Mouse (Mus musculus) left cerebral cortex, postnatal 14 days (tissue): ENCODE measurements around the gene Cdkn2aip. TPM values are rescaled to one million over a fixed set of nuclear protein-coding genes. Genes with fewer than 3 reads are reported as not detected.

ENCODE experiments used
- DNase-seq, 2 experiments: peaks; one replicate each; pipeline ENCODE4 v3.0.0; 2021 to 2022; ENCODE audit warnings: low spot score in 2 of 2, mixed read lengths in 1 of 2
- intact Hi-C: fragments of 180-260 bp; cut with DNase I; formaldehyde crosslinking; loops from one replicate; pipeline ENCODE4 v1.15.1; 2025
- total RNA-seq, 2 experiments: library from RNA; stranded (reverse); gene quantifications; 2 replicates each; pipeline ENCODE4 v1.2.3; 2021

Gene Cdkn2aip
- total RNA-seq, 2 experiments from 2014 or later: 13.5 to 15.8 TPM

DNA sequence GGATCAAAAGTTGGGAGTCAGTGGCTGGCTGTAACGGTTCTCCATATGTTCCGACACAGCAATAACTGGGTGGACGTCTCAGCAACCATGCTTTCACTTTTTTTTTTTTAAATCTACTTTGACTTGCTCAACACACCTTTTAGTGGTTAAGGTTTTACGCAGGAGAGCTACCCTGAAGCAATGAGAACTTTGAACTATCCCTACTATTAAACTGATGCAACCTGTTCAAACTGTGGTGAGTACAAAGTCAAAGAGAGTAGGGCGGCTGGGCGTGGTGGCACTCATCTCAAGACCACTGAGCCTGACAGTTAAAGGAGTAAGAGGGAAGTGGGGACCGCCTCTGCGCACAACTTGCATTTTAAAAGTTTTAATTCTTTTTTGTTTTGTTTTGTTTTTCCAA, 7.0 kb downstream of the Cdkn2aip start:
- intact Hi-C loops: no loop called here
- no peak for DNase-seq

DNA sequence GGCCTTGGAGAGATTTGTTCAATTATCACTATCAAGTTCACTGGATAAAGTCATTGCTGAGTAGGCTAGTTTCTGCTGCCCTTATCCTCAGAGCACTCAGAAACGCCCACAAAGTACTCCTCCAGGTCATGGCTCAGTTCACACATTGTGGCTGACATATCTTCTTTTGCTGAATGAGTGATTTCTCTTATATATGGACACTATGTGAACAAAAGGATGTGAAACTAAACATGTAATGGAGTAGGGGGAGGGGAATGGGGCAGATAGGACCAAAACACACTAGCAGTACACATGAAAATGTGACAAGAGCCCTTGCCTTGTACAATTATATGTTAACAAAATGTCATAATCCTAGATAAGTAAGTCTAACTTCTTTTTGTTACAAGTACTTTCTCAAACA, 11.4 kb downstream of the Cdkn2aip start:
- intact Hi-C loops: no loop called here
- no peak for DNase-seq

DNA sequence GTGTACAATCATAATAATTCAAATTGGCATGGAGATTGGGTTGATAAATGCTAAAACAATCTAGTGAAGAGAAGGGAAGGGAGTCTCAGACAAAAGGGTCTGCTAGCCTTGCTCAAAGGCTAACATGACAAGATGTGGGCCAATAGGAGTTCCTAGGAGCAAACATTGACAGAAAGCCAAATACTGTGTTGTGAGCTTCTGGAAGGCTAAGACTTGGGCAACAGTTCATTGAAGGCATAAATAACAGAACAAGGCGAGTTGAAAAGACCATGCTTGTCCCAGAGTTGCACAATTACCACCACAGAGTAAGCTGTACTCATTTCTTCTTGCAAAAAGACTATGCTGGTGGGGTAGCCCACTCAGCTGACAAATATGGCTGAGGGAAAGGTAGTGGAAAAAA, 16.0 kb downstream of the Cdkn2aip start:
- intact Hi-C loops: no loop called here
- DNase-seq: no peak

DNA sequence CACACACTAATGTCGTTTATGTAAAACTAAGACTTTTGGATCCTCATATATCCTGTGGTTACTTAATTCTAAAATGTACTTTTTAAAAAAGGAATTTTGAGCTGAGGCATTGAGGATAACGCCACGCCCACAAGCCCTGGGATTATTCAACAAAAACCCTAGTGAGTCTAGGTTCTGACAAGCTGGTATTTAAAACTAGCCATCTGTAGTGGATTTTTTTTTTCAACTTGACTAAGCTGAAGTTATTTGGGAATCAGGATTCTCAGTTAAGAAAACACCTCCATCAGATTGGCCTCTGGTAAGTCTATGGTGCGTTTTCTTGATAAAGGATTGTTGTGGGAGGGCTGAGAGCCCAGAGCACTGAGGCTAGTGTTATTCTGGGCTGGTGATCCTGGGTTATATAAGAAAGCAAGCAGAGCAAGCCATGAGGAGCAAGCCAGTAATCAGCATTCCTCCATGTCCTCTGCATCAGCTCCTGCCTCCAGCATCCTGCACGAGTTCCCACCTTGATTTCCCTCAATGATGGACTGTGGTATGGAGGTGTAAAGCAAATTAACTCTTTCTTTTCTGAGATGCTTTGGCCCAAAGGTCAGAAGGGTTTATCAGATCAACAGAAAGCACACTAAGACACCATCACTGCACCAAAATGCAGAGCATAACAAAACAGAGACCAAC, 18.2 kb downstream of the Cdkn2aip start:
- intact Hi-C loops: no loop called here

DNA sequence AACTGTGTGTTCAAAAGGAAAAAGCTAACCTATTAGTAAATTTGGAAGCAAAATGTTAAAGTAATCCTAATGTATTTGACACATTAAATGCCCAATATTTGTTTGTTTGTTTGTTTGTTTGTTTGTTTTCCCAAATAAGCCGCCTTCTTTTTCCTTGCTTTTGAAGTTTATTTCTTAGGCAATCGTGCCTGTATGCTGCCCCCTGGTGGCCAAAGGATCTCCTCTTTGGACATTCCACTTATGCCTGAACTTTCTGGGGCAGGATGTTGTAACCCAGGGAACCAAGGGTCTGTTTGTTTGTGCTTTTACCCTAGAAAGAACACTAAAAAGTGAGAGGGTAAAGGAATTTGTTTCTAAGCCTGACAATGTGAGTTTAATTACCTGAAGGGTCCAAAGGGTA, 20.6 kb downstream of the Cdkn2aip start:
- intact Hi-C loops: loop anchor here (5.0 kb wide), 2 partner anchors 136 to 161 kb away; partner anchors contain the start of genes Rwdd4a and Trappc11

More for the DNA sequence above, 18.2 kb downstream of the Cdkn2aip start:
- peak; percentile 56 to 78 for DNase-seq

DNA sequence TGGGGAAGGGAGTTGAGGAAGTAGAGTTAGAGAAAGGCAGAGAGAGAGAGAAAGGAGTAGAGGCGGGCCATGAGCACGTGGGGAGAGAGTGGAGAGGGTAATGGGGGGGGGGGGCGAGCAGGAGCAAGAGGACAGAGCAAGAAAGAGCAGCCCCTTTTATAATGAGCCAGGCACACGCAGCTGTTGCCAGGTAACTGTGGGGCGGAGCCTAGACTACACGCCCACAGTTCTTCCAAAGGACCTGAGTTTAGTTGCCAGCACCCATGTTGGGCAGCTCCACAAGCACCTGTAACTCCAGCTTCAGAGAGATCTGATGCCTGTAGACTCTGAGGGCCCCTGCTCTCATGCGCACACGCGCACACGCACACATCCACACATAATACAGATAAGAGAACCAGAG, 21.9 kb downstream of the Cdkn2aip start:
- no peak for DNase-seq
- intact Hi-C loops: loop anchor here (5.0 kb wide), 2 partner anchors 135 to 160 kb away; partner anchors contain the start of genes Rwdd4a and Trappc11

More for the DNA sequence above, 20.6 kb downstream of the Cdkn2aip start:
- peak; percentile 72 to 86 for DNase-seq

DNA sequence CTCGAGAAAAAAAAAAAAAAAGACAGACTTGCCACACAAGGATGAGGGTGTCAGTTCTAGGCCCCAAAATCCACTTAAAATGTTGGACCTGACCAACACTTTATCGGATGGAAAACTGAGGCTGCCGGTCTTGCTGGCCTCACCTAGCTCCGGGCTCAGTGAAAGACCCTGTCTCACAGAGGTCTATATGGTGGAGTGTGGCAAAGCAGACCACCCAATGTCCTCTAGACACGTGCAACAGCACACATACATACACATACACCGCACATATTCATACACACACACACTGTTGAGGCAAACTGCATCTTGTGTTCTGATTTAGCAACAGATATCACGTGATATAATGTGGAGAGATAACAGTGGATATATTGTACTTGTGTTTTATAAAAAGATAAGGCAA, 22.4 kb downstream of the Cdkn2aip start:
- DNase-seq: no peak
- intact Hi-C loops: loop anchor here (5.0 kb wide), 2 partner anchors 134 to 159 kb away; partner anchors contain the start of genes Rwdd4a and Trappc11

DNA sequence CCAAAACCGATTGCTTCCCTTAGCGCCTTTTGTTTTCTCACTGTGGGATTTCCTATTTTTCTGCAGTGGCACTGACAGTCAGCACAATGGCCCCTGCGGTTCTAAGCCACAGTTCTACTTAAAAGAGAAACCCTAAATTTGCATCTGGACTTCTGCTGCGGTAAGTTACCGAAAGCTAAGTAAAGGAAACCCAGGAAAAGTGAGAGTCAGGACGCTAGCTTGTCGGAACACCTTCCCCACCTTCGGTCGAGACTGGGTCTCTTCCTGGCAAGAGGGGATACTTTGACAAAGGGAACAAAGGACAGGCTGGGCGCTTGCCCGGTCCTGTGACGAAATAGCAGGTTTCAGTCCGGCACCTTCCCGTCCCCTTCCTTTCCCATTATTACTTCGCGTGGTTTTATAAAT, 23.1 kb downstream of the Cdkn2aip start:
- intact Hi-C loops: loop anchor here (5.0 kb wide), 2 partner anchors 133 to 158 kb away; partner anchors contain the start of genes Rwdd4a and Trappc11
- no peak for DNase-seq

DNA sequence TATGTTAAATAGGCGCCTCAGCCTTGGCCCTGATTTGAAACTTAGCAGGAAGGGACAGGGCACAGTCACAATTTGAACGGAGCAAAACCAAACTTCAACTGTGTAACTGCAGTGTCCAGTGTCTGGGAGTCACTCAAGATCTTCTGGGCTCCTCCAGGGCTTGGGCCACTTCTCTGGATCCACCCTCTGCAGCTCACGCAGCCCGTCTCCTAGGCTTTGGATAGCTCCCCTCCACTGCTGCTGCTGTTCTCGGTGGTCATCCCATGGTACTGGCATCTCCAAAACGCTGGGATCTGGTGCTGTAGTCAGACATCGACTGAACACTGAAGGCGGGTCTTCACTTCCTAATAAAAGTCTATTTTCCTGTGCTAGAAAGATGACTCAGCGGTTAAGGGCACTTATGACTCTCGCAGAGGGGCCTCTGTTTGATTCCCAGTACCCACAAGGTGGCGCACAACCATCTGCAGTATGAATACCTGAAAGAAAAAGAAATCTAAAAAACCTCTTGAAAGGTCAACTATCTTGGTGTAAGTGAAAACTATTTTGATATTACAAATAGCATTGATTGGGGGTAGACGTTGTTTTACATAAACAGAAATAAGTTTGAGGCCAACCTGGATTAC, 23.9 kb downstream of the Cdkn2aip start:
- intact Hi-C loops: loop anchor here (5.0 kb wide), 2 partner anchors 133 to 158 kb away; partner anchors contain the start of genes Rwdd4a and Trappc11
- no peak for DNase-seq

DNA sequence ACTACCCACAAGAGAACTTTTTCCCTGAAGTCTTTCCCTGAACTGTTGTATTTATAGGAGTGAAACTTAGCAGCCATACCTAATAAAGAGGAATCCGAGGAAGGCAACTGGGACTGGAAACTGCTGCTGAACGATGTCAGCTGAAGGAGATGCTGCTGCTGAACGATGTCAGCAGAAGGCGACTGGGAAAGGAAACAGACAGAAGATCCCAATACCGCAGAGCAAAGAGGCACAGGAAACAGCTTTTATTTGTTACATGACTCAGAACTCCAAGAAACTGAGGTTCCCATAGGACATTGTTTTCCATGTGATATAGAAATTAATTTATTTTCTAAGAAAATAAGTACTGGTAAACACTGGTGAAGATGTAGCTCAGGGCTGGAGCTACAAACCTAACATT, 29.3 kb downstream of the Cdkn2aip start:
- DNase-seq: no peak
- intact Hi-C loops: no loop called here

DNA sequence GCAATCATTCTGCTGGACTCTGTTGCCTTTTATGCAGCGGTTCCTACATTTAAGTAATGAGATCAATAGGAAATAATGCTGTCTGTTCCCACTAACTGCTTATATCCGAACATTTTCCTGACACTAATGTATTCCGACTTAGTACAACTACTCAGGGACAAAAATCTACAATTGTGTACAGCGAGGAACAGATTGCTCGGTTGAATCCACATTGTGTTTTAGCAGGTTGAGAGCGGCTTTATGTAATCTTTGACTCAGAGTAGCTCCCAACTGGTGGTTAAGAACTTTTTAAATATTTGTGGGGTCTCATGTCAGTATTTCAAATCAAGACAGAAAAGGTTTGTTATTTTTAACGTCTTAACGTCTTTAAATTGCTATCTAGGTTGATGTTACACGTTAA, 29.7 kb downstream of the Cdkn2aip start:
- intact Hi-C loops: no loop called here
- no peak for DNase-seq

DNA sequence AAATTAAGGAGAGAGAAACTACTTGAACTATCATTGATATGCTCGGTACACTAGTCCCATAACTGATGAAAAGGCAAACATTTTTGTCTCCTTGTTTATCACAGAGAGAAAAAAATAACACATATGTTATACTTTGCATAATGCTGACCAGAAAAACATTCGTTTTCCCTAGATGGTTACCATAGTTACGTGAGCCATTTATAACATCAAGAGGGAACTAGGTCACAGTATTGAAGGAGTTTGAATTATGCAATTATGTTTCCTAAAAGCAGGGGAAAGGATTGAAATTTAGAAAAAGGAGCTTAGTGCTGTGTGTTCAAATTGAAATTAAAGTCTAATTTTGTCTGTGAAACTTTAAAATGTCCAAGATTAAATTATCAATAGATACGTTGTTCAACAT, 33.4 kb downstream of the Cdkn2aip start:
- intact Hi-C loops: no loop called here
- peak in 1 of 2 experiments; percentile 49 for DNase-seq

DNA sequence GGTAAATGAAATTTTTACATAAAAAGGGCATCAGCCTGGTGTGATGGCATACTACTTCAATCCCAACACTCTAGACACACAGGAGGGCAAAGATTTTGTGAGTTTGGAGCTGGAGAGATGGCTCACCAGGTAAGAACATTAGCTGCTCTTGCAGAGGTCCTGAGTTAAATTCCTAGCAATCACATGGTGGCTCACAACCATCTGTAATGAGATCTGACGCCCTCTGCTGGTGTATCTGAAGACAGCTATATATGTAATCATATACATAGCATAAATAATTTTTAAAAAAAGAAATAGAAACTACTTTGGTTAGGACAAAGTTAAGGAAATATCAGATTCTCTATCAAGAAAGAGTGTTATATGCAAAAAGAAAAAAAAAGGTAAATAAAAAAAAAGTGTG, 34.1 kb downstream of the Cdkn2aip start:
- intact Hi-C loops: no loop called here
- no peak for DNase-seq

DNA sequence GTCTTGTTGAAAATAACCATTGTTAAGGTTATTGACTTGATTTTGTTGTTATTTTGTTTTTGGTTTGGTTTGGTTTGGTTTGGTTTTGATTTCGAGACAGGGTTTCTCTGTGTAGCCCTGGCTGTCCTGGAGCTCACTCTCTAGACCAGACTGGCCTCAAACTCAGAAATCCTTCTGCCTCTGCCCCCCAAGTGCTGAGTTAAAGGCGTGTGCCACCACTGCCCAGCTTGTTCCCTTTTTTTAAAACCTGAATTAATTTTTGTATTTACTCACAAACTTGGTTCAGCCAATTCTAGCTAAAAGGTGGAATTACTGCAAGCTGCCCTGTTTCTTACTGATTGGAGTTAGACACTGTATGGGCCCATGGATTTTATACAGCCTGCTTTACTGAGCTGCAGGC, 37.1 kb downstream of the Cdkn2aip start:
- intact Hi-C loops: no loop called here

DNA sequence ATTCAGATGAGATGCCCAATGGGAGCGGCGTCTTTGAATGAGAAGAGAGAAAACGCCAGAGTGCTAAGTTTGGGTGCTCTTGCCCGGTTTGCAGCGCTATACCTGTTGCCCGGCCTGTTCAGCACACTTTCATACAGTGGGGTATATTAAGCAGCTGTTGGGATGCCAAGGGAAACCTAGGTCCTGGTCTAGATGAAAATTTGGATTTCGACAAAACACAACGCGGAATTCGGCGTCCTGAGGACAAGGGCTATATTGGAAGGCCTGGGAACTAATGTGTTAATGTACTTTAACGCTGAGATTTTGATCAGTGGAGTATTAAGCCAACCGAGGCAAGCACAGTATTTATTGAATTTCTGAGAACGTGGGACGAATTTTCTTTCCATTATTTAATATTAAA, 37.5 kb downstream of the Cdkn2aip start:
- intact Hi-C loops: no loop called here
- DNase-seq: no peak

More for the DNA sequence above, 37.1 kb downstream of the Cdkn2aip start:
- DNase-seq: no peak

DNA sequence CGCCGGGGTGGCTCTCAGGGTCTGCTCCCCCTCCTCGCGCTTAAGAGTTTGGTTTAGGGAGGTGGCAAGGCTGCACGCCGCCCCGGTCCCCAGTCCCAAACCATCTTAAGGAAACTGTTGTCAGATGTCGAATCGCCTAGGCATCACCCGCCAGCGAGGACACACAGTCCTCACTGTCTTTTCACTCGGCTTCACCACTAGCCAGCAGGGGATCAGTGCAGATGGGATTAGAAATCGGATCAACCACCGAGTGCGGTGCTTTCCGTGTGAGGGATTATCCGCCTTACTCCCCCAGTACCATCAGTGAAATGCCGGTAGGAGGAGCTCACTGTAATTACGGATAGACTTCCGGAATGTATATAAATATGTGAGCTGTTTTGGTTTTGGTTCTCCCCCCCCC, 37.9 kb downstream of the Cdkn2aip start:
- intact Hi-C loops: no loop called here
- DNase-seq: peak; percentile 37 to 49

DNA sequence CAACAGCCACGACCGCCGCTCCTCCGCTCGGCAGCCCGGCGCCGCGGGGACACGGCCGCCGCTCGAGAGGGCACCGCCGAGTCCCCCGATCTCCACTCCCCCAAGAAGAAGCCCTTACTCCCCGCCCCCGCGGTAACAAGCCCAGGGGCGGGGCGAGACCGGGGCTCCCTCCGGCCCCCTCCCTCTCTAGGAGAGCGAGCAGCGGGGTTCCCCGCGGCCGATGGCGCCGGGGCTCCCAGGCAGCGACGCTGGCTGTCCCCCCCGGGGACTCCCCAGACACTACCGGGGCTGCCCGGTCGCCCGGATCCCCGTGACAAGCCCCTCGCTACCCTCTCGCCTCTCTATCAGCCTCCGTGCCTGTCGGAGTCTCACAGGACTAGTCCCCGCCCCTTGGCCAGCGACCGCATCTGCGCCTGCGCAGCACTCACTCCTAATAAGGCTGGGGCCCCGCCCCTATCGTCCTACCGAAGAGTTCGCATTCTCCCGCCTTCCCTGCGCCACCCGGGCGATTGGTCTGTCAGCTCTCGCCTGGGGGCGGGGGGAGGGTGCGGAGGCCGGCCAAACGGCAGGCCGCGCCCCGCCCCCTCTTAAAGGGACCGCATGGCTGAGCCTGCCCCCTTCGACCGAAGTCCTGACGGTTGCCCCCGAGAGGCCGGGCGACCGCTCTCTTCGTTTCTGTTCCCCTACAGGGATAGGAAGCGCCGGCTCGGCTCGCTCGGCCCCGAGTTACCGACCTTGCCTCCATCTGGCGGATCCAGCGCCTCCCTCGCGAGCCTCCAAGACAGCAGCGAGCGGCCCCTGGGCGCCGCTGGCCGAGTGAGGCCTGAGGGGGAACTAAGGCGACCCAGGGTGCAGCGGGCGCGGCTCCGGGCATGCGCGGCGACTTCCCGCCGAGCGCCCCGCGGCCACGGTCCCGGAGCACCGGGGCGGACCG, 38.7 kb downstream of the Cdkn2aip start, which contains the start of gene Ing2:
Gene Ing2 (minus strand): TSS at position 780 of the 934 bp plus-strand sequence.
- intact Hi-C loops: no loop called here
- DNase-seq: peak; percentile 100

DNA sequence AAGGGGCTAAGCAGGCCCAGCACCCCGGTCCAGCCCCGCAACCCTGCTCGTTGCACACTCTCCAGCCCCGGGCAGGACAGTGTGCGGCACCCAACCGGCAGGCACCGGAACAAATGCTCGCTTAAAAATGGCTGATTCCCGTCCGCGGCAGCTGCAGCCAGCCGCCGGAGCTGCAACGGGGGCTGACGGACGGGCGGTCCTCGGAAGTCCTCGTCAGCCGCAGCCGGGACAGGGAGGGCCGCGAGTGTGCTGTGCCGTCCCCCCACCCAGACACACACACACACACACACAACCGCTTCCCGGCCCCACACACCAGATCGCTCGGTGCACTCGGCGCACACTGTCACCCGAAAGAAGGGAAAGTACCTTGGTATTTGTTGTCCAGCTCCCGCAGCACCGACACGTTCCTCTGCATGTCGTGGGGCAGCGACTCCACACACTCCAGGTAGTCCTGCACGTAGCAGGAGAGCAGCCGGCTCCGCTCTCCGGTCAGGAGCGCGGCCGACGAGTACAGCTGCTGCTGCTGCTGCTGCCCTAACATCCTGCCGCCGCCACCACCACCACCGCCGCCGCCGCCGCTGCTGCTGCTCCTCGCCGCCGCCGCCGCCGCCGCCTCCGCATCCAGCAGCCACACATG, 39.5 kb downstream of the Cdkn2aip start:
- no peak for DNase-seq
- intact Hi-C loops: no loop called here
